Mouse (Mus musculus): ENCODE data around the gene Iscu. TPM values are rescaled to one million over a fixed set of nuclear protein-coding genes. Genes with fewer than 3 reads are reported as not detected.

Iscu gene
- 1,000 to 10,000 TPM in 2 of 4 experiments, 100 to 1,000 TPM in 2; 572 to 1,204 (median 919) TPM for total RNA-seq (2022)

DNA sequence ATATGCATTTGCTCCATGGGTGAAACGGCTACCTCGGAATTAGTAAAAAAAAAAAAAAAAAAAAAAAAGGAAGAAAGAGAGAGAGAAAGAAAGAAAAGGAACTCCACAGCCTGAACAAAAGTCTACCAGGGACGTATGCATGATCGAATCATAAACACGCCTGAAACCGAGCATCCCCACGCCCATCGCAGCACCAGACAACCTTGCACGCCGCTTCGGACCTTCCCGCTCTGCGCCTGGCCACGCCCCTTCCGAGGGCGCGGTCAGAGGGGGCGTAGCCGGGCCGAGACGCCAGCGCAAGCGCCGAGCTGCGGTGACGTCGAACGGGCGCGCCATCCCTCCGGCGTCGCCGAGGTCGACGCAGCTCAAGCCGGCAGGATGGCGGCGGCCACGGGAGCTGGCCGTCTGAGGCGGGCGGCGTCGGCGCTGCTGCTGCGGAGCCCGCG lies at the start of gene Iscu, which contains the start of gene Sart3:
TSS of gene Iscu (plus strand) at position 299 of the 446 bp plus-strand sequence.
TSS of gene Sart3 (minus strand) at position 61 of the 446 bp plus-strand sequence.
- peak; percentile 91 for DNase-seq

DNA sequence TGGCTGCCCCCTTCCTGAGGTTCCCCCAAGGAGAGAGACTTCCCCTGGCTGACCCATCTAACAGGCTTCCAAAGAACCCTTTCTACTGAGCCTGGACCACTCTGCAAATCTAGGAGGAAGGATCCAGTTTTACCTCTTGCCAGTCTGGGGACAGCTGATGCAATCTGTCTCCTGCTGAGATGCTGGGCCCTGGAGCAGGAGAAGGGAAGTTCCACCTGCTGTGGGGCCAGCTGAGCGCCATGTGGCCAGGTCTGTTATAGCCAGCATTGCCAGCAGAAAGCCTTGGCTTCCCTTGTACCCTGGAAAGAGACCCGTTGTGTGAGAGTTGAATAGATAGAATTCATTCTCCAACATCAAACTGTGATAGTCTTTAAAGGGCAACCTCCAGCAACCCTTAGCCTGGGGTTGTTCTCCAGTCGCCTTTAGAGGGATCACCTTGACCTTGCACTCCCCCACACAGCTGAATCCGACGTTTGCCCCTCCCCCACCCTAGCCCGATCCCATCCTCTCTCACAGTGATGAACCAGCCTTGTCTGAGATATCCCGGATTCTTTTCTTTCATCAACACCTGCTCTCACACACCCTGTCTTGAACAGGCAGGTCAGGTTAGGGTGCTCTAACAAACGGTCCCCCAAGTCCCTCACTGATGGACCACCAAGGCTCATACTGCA lies 48.8 kb upstream of the Iscu start:
- no peak for DNase-seq

DNA sequence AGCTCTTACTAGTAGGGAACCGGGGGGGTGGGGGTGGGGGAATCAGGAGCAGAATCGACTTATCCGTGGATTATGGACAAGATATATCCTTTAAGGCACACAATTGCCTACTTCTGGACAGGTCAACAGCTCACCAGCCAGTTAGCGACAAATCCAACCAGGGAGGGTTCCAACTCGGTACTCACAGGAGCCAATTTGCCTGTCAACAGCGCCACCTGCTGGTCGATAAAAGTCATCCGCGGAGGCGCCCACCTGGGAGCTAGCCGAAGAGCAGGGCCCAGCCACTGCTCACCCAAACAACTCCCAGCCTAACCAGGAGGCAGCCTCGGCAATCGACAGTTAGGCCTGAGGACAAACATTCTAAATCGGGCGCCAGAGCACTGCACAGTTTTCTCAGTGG lies 48.1 kb upstream of the Iscu start, which contains the start of gene 1700069L16Rik:
TSS of gene 1700069L16Rik (minus strand) at position 327 of the 400 bp plus-strand sequence.
- DNase-seq: no peak

DNA sequence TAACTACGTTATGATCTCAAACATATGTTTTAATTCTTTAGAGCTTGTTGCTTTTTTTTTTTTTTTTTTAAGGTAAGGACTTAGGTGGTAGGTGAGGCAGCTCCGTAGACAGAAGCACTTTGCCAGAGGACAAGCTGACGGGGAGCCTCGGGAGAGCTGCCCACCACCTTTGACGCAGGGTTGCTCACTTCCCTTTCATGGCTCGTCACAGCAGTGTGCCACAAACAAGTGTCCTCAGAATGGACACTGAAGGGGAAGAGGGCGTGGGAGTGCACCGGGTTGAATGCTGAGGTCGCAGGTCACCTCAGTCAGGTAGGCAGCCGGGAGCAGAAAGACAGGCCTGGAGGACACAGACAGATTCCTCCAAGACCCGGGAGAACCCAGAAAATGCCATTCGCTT lies 47.1 kb upstream of the Iscu start:
- DNase-seq: no peak

DNA sequence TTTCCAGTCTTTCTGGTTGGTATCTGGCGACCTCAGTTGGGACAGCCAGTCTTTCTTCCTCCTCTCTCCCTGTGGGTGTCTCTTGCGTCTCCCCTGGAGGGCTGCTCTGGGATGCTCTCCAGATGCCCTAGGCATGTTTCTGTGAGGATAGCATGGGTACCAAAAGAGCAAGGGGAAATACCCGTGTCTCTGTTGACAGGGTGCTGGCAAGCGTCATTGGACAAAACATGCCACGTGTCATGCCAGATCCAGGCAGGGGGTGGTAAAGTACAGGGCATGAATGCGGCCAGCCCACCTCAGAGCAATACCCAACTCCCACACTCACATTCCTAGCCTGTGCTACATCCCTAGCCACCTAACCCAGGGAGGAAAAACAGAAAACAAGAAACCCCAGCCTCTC lies 45.9 kb upstream of the Iscu start:
- no peak for DNase-seq

DNA sequence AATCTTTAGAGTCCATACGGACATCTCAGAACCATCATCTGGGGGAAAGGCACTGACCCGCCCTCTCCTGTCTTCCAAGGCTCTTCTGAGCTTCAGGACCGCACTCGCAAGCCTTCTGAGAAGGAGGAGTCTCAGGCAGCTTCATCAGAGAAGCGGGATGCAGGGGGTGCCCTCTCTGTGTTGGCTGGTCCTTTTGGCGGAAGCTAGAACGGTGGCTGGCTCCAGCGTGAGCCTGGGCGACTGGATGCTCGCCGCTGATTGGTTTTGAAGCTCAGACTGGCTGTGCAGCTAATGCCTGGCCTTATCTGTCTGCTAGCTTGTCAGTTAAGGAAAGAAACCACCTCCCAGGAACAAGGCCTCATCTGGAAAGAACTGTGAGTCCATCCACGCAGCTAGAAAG lies 45.3 kb upstream of the Iscu start:
- no peak for DNase-seq

DNA sequence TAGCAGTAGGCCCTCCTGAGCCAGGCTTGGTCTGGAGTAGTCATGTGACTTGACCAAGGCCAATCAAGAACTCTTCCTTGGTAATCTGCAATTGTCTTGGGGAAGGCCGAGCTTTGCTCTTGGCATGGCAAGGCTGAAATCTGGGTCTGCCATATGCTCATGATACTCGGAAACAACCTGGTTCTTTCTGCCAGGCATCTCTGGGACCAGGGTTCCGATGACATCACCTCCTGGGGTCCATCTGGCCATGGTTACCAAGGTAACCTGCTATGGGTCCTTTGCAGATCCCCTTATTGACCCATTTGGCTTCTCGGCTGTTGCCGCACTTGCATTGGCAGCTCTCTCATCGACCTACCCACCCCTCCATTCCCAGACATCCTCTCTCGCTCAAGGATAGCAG lies 44.5 kb upstream of the Iscu start:
- DNase-seq: no peak

DNA sequence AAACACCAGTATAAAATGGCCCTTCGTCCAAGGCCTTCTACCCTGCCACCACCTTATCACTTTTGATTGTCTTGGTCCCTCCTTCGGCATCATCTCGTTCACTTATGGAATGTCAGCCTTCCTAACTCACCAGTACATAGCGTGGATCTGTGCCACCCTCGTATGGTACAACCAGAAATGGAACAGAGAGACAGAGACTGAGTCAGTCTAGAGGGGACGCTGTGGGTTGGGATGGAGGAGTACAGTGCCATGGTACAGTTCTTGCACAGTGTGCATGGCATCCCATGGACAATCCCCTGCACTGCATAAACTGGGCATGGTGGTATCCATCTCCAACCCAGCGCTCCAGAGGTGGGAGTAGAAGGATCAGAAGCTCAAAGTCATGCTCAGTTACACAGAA lies 43.9 kb upstream of the Iscu start:
- DNase-seq: no peak

DNA sequence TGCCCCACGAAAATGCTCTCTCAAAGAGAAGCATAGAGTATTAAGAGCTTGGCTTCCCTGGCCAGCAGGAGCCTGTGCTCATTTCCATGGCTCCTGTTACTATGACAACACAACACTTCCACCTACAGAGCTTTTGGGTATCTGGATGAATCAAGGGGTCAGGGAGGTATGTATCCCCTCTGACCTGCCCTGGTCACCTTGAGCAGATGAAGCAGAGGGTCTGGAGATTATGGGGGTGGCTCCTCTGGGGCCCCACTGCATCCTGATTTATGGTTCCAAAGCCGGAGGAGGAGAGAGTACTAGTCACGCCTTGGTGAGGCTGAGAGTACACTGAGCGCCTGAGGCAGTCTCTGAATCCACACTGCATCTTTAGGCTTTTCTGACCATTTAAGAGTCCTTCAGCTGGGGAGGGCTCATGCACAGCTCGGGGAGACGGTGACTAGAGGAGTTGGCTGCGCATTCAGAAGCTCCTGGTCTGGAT lies 41.9 kb upstream of the Iscu start:
- no peak for DNase-seq

DNA sequence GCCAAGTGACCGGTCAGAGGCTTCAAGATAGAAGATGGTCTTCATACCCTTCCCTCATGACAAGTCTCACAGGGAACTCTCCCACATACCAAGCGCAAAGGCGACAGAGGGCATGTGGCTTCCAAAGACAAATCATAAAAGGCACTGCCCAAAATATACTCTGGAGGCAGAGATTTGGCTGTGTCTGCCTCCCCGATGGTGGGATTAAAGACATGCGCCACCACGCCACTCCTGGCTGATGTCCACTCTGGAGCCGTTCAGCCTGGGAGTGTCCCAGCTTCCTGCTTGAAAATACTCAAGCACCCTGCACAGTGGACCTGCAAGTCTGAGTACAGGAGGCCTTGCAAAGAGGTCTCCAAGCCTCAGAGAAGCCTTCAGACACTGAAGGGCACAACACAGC lies 41.4 kb upstream of the Iscu start:
- no peak for DNase-seq

DNA sequence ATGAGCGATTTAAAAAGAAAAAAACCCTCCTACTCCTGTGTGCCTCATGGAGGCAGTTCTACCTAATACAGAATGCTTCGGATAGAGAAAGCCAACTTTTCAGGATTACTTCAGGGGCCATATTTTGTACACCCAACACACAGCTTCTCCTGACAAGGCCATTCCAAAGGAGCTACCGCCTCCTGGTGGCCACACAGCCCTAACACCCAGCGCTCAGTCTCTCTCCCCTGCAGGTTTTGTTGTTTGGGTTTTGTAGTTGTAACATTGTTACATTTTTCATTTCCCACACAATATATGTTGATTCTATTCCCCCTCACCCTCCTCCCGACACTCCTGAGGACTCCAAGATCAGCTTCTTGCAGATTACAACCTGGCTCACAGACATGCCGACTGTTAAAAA lies 40.4 kb upstream of the Iscu start:
- DNase-seq: no peak

DNA sequence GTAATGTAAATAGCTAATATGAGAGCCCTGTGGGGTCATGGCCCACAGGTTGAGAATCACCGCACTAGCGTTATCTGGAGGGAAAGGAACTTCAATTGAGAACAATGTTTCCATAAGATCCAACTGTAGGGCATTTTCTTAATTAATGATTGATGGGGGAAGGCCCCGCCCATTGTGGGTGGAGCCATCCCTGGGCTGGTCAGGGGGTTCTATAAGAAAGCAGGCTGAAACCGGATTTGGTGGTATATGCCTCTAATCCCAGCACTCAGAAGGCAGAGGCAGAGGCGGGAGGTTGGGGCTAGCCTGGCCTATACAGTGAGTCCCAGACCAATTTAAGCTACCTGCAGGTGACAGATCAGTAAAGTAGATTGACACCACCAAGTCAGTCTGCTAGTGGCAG lies 38.2 kb upstream of the Iscu start:
- DNase-seq: no peak

DNA sequence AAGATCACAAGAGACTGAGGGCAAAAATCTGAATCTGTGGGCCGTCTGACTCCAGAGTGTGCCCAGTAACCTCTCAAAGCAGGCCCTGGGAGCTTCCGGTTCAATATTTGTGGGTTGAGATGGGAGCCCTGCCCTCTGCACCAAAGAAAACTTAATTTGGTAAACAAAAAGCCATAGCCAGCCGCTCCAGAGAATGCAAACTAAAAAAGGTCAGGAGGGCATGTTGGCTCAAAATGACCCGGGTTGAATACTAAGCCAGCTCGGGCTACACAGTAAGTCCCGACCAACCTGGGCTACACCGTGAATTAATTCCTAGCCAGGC lies 37.6 kb upstream of the Iscu start:
- no peak for DNase-seq

DNA sequence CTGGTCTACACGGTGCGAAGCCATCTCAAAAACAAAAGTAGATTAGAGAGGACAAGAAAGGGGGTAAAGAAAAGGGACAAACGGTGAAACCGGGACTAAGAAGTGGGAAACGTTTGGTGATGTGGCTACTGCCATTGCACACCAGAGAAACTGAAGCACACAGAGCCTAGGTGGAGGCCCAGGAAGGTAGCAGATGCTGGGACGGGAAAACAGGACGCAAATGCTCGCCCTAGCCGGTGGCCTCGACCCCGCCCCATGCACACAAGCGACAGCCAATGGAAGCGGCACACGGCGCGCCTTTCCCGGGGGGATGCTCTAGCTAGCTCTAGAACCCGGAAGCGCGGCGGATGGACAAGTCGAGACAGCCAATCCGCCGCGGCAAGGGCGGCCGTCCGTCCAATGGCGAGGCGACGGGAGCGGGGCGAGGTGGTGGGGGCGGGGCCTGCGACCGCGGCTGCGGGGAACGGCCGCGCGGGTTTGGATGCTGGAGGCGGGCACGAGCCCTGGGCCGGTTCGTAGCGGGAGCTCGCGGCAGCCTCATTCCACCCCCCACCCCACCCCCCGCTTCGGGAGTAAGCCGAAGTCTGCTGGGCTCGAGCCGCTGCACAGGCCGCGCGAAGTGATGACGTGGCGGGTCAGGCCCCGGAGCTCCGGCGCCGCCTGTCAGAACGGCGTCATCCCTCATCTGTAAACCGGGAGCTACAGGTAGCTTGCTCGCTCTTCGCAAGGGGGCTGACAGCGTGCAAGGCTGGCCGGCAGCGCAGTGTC lies 37.0 kb upstream of the Iscu start, which contains the start of gene Ficd:
TSS of gene Ficd (plus strand) at position 459 of the 768 bp plus-strand sequence.
- peak; percentile 90 for DNase-seq

DNA sequence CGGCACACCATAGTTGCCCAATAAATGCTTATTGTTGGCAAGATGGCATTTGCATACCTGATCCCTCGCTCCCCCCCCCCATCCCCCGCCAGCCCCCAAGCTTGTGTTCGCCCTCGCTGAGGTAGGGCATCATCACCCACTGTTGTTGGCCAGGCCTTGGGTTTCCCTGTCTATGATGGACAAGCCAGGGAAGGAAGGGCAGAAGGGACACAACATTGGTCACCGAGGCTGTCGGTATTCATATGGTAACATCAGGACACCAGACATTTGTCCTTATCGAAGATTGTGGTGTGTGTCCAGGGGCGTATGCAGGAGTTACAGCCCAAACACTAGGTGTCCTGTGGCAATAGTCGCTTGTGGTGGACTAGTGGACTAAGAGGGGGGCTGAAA lies 36.4 kb upstream of the Iscu start:
- DNase-seq: no peak

DNA sequence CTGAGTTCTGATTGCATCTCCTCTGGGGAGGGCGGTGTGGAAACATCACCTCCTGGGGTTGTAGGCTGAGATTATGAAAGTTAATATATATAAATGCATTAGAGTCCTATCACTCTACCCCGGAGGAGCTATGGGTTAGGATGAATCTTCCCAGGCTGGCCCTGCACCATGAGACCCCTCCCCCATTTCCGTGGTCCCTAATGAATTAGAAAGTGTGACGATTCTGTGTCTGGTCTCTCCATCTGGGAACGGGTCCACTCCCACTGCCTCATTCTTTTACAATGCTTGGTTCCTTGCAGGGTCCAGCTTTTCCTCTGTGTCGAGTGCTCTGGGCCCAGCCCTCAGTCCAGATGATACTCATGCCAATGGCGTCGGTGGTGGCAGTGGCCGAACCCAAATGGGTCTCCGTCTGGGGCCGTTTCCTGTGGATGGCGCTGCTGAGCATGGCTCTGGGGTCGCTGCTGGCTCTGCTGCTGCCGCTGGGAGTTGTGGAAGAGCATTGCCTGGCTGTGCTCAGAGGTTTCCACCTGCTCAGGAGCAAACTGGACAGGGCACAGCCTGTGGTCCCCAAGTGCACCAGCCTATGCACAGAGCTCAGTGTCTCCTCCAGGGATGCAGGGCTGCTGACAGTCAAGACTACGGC lies 35.9 kb upstream of the Iscu start:
- DNase-seq: no peak

DNA sequence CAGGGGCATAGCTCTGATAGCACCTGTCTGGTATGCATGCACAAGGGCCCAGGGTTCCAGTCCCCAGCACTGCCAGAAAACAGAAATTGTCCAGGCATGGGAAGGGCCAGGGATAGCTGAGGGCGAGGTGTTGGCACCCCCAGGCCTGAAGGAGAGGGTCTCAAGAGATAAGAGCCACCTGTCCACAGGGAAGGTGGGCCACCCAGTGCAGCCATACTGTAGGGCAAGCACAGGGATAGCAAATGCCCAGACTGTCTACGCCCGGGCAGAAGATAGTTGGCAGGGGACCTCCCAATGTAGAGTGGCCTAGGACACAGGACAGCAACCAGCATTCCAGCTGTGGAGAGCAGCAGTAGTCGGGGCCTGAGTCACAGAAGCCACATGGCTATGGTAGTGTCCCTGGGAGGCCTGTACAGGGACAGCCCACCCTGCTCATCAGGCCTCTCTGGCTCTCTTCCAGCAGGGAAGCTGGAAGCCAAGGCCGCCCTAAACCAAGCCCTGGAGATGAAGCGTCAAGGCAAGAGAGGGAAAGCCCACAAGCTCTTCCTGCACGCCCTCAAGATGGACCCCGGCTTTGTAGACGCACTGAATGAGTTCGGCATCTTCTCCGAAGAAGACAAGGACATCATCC lies 34.8 kb upstream of the Iscu start:
- no peak for DNase-seq

DNA sequence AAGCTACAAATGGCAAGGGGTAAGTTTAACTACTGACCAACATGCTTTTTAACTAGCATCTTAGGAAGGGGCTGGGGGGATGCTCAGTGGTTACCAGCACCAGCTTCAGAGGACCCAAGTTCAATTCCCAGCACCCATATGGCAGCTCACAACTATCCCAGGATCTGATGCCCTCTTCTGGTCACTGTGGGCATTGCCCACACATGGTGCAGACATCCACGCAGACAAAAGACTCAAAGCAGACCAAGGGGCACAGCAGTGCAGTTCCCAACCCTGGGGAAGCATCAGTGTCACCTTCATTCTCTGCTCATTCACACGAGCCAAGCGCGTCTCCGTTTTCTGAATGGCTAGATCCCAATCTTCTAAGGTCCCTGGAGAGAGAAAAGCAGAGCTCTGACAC lies 24.9 kb upstream of the Iscu start:
- no peak for DNase-seq

DNA sequence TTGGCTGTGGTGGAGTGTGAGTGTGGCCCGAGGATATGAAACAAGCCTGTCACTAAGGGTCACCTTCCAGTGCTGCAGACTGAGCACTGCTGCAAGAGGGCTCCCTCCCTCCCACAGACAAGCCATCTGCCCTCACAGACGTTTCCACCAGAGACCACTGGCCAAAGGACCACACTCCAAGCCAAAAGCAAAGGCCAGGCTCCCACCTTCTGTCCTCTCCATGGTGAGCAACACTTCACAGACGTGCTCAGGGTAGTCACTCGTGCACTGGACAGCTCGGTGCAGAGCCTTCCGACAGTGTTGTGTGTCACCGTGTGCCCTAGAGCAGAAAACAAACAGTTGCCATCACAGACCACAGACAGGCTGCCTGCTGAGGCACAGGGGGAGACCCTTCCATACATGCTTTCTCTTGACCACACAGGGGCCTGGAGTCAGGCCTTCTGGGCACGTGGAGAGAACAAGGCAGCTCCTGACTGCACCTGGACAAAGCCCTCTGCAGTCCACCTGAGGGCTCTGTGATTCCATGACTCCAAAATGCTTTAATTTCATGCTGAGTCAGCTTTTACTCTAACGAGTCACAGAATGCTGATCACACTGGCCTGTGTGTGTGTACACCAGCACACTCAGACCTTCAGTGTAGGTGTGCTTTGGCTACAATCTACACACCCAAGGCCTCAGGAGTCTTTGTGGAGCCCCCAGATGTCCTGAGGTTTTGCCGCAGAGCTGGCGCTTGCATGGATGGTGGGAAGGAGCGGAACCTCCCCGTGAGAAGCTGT lies 23.8 kb upstream of the Iscu start:
- no peak for DNase-seq

DNA sequence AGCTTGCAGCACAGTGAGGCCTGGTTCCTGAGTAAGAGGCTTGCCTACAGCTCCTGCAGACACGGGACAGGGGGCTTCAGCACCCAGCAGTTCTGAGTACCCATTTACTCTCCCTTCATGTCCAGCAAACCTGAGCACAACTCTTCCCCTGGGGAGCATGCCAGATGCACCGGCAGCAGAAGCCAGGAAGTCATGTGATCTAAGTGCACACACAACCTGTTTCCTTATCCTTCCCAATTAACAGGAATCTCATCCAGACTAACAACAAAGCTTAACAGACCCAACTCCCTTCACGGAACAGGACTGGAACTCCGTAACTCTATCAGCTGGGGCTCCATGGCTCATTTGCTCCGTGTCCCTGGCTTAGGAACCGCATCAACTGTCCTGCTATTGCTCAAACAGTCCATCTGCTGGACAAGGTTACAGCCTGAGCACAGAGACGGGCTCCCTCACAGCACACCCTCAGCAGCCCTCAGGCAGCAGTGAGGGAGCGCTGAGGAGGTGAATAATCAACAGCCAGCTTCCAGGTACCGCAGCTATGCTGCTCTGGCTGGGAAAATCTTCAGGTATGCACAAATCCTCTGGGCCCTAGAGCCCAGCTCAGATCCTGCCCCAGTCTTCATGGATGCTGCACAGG lies 20.9 kb upstream of the Iscu start:
- DNase-seq: no peak

DNA sequence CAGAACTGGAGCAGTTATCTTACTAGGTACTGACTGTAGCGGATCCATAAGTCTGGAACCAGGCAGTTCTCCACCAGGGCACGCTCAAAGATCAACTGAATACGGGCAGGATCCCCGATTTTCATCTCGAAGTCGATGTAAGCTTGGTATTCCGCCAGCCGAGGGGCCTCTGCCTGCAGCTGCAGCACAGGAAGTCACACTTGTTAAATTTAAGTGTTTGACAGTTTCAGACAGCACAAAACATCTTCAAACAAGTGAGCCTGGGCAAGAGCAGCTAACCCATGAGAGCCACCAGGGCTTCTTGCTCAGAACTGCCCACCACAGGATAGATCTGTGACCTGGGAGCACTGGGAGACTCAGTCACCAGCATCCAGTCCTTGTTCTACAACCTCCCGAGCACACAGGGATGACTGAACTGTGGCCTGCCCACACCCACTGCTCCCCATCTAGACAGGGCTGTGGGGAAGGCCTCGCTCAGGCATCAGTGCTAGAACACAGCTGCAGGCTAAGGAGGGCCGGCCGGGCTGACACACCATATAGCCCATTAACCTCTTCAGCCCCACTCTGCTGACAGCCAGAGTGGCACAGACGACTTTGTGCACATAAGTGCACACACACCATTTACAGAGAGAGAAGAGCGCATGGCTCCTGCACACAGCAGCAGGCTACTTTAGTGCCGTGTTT lies 17.1 kb upstream of the Iscu start:
- DNase-seq: no peak
